Mouse (Mus musculus): Measurements from ENCODE around the gene Cenpx.
A peak's percentile ranks its signal among the peaks of the same experiment; 100 is the strongest.
"Not testable (repeated sequence)": the region's sequence is repeated elsewhere in the genome, so short reads cannot be mapped to it uniquely, and the experiment has no call there.

The Cenpx gene

DNA sequence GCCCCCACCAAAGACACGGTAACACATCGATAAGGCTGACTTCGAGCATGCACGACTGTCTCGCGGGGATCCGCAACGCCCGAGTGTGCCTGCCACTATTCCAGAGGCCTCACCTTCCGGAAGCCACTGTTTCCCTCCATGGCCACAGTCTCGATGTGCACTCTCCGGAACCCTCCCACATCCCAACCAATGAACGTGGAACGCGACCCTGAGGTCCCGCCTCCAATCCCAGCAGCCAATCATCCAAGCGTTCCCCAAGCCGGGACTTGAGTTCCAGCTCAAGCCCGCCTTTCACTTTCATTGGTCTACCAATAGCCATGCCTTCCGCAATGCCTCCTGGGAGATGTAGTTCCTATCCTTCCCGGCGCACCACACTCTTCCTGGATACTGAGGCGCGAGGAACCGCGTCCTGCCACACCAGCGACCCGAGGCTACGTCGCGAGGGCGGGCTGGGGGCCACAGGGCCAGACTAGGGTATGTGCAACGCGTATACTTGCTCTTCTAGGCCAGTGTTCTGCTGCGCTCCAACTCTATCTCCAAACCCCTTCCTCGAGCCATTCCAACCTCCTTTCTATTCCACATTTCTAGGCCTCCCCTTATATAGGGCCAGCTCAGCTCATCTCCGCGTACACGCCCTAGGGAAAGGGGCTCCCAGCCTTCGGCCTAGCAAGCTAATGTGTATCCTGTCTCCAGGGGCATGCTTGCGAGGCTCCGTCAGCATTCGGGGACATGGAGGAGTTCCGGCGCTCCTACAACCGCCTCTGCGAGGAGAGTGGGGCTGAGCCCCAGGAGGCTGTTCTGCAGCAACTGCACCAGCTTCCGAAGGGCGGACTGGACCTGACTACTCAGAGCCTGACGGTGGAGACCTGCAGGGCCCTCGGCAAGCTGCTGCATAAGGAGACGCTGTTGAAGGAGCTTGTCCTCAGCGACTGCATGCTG is at the start of gene Cenpx, which contains the start of gene Lrrc45:
Gene Cenpx, minus strand, starts transcription at position 159 of the 939 bp plus-strand sequence.
Gene Lrrc45, plus strand, starts transcription at position 346 of the 939 bp plus-strand sequence.
- DNase-seq: peak; percentile 87 to 91

DNA sequence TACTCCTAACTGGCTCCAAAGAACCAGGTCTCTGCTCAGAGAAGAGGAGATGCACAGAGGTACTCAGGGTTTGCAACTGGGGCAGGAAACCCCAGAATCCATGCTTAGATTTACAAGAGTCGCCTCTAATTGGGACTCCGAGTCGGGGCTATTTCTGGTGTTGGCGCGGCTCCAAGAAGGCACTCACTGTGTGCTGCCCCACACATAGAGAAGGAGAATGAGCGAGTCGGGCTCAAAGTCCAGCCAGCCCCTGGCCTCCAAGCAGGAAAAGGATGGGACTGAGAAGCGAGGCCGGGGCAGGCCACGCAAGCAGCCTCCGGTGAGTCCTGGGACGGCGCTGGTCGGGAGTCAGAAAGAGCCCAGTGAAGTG is 49.1 kb upstream of the Cenpx start, which contains the start of gene Hmga1b:
Gene Hmga1b, plus strand, starts transcription at position 123 of the 370 bp plus-strand sequence.
- DNase-seq: not testable (repeated sequence)

DNA sequence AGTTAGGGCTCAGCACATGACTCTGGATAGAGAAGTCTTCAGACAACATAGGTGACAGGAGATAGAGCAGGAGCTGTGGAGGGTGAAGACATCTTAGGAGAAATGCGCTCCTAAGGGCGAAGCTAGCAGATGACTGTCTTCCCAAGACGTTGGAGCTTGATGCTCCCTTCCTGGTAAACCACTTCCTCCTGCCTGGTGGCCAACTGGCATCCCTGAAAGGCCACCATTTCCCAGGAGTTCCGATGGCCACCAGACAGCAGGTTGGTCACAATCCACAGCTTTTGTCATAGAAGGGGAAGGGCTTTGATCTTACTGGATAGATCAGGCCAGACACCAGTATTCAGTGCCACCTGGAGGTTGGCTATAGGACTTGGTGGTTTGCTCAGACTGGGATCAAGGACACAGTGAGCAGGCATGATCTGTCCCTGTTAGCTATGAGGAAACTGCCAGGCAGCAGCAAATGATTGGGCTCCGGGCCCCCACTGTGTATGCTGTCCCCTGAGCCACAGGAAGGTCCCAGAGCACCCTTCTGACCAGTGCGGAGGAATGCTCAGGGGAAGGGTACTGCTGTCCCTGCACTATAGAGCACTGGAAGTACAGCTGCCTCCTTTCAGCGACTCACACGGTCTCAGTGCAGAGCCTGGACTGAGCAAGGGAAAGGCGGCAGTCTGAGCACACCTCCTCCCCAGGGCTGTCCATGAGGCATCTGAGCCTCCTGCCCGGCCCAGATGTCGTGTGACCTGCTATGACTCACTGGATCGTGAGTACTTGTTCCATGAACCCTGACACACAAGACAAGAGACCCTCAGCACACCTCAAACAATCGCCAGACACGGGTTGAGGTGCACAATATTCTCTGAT is 48.5 kb upstream of the Cenpx start:
- DNase-seq: no peak

DNA sequence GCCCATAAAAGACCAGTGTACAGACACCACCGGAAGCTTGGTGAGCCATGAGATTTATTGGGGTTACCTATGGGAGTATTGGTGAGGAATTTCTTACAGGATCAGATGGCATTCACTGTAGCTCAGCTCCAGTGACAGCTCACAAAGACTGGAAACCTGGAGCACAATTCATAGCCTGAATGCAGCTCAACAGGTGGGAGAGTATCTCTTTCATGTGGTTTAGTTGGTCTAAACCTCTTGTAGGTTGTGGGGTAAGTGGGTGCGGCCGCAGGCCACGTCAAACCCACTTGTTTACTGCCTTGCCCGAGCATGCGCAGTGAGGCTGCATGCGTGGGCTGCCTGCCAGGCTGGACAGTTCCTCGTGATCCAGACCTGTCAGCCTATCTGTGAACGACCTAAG is 46.7 kb upstream of the Cenpx start:
- DNase-seq: no peak

DNA sequence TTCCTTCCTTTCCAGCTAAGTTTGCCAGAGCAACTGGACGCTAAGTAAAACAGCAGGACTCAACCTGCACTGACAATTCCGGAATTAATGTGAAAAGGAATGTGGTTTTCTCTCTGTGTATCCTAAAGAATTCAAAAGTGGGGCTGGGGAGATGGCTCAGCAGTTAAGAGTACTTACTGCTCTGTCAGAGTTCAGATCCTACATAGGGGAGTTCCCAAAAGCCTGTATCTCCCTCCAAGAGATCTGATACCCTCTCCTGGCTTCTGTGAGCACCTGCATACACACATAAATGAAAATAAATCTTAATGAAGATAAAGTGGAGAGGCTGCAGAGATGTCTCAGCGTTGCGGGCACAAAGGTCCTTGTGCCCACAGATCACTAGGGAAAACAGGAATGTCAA is 38.1 kb upstream of the Cenpx start:
- DNase-seq: no peak

DNA sequence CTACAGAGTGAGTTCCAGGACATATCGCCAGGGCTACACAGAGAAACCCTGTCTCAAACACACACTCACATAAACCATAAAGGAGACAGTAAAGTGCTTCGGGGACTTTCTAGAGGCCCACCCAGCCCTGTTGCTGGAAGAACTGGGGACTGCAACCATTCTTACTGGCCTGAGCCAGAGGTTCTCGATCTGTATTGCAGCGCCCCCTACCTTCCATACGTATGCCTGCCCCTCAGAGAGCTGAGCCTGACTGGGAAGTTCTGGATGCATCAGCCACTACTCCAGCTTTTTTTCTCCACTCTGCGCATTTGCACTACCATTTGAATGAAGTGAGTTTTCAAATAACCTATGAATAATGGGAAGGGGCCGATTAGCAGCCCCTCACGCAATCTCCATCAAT is 35.9 kb upstream of the Cenpx start:
- peak in 1 of 2 experiments; percentile 50 for DNase-seq

DNA sequence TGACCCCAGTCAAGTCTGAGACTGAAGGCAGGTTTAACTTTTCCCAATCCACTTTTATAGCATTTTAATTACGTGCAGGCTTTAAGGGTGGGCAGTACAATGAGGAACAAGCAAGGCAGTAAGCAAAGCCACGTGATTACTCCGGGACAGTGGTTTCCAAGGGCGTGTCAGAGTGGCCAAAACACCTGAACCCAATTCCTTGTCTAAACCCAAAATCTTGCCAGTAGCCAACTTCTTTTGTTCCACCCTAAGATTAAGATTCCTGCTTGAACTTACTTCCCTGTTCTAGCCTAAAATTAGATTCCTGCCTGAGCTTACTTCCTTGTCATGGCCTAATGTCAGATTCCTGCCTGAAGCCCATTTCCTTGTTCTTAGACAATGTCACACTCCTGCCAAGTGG is 34.4 kb upstream of the Cenpx start:
- DNase-seq: no peak

DNA sequence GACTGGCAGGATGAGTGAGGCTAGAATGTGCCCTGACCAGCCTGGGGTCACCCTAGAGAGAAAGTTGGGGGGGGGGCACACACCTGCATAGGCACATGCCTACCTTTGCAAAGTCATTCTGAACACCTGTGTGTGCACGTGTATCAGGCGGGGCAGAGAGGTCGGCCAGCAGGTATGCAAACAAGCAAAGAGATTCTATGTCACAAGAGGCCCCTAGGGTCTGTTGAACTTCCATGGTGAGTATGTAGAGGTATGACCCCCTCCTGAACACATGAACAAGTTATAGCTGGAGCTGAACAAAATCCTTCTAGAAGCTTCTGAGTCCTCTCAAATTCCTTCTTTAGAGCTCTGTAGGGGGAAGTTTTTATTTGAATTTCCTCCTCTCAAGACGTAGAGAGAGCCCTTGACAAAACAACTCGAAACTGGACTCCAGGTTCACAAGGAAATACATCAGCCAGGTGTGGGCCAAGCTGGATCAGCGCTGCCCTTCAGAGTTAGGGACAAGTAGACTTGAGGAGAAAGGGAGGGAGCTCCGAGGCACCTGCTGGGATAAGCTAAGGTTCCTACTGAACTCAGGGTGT is 30.7 kb upstream of the Cenpx start:
- no peak for DNase-seq

DNA sequence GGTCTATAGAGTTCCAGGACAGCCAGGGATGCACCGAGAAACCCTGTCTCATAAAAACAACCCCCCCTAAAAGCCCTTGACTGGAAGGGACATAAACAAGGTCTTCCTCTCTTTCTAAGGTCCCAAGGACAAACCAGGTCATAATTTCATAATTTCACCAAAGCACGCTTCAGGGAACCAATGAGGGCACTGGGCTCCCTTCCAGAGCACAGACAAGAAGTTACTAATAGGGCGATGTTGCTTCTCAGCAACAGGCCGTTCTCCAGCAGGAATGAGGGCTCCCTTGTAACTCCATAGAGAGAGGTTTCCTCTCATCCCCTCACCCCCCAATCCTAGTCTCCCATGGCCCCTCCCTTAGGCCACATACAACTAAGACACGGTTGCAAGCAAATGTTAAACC is 27.4 kb upstream of the Cenpx start:
- no peak for DNase-seq

DNA sequence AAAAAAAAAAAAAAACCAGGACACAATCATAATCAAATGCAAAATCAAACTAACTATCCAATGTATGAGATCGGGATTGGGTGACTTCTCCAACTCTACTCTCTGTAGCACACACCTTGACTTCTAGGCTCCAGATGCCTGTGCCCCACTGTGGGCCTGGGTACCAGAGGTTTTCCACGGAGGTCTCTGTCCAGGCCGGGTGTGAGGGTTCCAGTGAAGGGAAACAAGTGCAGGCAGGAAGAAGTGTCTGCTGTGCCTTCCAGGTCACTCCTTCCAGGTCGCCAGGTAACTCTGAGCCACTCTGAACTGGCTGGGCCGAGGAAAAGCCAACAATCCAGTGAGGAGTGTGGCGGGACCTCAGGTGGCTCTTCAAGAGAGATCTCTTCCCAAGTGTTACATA is 22.9 kb upstream of the Cenpx start:
- no peak for DNase-seq

DNA sequence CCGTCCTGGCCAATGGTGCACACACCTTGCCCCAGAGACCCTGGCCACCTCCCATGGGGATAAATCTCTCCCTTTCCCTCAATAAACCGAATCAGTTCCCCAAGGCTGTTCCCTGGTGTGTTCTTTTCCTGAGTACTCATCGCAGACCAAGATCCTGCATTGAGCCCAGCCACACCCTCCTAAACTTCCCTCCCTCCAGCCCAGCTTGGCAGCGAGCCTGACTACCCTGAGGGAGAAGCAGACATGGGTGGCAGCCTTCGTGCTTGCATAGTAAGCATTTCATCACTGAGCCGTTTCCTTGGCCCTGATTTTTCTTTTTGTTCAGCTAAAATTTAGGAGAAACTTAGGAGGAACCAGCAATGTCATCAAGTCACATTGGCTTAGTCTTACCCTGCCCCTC is 20.0 kb upstream of the Cenpx start:
- DNase-seq: no peak

DNA sequence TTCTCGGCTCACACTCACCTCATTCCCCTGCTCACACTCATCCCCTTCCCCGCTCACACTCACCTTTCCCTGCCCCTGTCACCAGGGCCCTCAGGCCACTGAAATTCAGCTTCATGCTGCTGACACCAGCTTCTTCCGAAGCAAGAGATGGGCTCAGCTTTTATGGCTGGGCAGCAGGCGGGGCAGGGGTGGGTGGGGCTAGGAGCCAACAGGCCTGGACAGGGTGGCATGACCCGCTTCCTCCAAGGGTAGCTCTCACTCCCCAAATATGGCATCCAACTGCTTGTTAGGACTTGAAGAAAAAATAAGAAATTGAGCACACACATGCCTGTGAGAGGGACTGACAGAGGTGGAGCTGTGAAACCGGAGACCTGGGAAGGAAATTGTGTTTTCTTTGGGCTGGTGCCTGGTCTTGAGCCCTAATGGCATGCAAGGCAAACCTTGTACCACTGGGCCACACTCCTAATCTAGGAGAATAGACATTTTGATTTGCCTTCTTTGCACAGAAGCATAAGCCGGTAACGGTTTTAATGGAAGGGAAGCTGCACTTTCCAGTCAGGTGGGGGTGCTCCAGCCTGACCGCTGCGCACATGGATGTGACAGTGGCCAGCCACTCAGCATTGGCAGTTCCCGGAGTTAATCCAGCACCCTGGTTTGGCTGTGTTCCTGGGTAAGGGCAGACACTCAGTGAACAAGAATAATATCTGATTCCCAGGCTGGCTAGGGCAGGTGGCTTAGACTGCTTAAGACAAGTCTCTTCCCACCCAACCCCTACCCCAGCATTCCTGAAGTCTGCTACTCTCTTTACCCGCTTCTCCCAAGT is 18.5 kb upstream of the Cenpx start, which contains the start of gene Cbr2:
Gene Cbr2, minus strand, starts transcription at position 257 of the 823 bp plus-strand sequence.
- peak in 1 of 2 experiments; percentile 1 for DNase-seq

DNA sequence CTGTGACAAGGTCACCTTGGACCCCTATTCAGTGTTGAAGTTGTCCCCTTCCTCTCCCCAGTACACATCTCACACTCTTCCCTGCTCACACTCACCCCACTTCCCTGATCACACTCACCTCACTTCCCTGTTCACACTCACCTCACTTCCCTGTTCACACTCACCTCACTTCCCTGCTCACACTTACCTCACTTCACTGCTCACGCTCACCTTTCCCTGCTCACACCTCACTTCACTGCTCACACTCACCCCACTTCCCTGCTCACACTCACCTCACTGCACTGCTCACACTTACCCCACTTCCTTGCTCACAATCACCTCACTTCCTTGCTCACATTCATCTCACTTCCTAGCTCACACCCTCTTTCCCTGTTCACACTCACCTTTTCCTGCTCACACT is 17.9 kb upstream of the Cenpx start:
- DNase-seq: no peak

DNA sequence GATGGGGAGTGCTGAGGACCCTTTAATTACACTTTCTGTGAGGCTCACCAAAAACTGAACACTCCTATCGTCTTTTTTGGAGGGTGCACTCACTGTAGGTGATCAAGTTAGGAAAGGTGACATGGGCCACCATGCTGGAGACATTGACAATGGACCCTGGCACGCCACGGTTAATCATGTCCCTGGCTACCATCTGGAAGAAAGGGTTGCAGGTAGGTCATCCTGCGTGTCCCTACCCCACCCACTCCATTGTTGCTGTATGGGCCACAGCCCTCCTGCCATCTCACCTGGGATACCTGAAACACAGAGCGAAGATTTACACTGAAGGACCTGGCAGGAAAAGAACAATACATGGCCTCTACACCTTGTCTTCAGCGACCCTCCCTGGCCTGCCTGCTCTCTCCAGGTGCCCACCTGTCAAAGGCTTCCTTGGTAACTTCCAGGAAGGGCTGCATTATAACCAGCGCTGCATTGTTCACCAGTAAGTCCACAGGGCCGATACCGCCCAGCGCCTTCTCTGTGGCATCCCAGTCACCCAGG is 16.9 kb upstream of the Cenpx start:
- DNase-seq: no peak

DNA sequence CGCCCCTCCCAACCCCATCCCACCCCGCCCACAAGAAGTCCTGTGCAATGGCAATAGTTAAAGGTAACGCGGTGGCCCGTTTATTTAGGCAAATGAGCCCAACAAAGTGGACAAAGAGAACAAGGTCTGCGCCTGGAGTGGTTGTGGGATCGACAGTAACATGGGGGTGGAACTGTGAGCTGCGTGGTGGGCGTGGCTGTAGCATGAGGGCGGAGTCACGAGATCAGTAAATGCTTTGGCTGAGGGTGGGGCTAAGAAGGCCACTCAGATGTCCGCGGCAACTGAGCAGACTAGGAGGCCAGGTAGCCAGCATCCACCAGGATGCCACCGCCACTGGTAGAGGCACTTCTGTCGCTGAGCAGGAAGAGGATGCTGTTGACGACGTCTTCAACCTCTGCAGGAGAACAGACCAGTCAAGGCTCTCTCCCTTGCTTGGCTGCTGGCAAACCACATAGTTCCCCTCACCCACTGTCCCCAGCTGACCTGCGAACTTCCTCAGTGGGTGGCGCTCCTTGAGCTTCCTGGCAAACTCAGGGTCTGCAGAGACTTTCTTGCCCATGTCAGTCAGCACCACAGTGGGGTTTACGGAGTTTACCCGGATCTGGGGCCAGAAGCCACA is 16.0 kb upstream of the Cenpx start:
- peak; percentile 35 to 59 for DNase-seq

DNA sequence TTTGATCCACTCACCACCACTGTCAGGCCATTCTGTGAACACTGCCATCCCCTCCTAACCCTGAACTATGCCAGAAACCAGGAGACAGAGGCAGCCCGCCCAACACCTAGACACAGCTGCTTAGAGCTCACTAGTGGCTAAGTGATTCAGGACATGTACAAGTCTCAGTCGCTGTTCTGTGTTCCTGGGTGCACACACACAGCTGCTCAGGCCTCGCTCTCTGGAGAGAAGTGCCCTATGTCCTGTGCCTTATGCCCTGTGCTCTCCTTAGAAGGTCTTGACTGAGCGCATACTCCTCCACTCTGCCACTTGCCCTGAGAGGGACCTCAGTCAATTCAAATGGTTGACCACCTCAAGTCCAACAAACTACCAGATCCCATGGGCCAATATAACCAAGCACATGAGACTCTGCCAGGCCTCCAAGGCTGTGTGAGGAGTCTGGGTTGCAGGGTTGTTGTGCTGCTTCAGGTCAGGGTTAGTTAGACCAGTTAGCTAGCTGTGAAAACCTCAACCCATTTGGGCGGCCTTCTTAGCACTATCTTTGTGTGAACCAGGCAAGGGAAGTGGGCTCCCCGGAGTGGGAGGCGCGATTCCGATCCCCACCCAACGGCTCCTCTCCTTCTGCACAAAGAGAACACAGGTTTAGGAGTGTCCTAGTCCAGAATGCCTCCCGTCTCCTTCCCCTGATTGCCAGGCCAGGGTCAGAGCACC is 15.1 kb upstream of the Cenpx start:
- no peak for DNase-seq

DNA sequence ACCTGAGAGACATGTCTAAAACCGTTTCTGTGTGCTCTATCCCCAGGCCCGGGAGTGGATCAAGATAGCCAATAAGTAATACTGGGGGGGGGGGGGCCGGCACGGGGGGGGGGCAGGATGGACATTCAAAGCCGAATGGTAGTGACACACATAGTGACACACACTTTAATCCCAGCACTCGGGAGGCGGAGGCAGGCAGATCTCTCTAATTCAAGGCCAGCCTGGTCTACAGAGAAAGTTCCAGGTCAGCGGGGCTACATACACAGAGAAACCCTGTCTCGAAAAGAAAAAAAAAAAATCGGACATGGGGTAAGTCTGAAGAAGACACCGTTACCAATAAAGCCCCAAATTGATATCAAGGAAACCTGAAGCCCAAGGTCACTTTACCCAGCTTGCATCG is 14.0 kb upstream of the Cenpx start:
- DNase-seq: no peak

DNA sequence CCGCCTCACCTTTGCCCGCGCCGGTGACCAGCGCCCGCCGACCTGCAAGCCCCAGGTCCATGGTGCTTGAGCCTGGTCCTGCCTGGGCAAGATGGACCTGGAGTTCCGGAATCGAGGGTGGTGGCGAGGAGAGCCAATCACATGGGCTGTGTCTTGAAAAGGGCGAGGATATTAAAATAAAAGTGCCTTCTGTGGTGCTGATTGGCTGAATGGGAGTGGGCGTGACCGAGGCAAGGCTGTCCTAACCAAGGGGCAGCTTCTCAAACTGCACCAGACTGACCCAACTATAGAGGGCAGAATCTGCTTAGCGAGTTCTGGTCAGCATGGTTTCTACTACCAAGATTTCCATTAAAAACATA is 13.6 kb upstream of the Cenpx start, which contains the start of gene Dcxr:
Gene Dcxr, minus strand, starts transcription at position 113 of the 359 bp plus-strand sequence.
- peak; percentile 71 to 74 for DNase-seq

DNA sequence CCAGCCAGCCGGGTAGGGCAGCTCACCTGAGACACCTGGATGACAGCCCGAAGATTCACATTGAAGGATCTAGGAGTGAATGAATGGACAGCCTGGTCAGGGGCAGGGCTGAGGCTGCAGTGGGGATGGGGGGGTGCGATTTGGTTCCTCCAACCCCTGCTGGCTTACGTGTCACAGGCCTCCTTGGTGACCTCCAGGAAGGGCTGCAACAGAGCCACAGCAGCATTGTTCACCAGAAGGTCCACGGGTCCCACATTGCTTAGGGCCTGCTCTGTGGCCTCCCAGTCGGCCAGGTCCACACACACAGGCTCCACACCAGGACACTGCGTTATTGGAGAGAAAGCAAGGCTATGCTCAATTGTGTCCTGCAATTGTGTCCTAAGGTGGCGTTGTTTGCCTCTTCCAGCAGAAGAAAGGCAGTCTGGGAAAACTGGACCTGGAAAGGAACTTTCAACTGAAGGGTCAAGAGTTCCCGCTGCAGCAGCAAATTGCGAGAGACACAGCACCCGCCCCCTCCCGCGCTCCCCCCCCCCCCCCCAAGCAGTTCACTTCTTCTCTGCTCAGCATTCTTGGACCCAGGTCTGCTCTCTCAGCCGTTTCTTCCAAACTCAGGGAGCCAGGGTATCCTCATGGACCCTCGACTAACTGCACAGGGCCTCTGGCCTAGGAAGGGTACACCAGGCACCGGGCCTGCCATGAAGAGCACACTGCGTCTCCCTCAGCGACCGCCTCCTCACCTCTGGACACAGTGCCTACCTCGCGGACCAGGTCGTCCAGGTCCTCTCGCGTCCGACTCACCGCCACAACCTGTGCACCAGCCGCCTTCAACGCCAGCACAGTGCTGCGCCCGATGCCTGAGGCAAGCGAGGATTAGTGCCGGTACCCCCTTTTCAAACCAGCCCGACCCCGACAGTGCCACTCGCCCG is 13.0 kb upstream of the Cenpx start:
- DNase-seq: no peak

DNA sequence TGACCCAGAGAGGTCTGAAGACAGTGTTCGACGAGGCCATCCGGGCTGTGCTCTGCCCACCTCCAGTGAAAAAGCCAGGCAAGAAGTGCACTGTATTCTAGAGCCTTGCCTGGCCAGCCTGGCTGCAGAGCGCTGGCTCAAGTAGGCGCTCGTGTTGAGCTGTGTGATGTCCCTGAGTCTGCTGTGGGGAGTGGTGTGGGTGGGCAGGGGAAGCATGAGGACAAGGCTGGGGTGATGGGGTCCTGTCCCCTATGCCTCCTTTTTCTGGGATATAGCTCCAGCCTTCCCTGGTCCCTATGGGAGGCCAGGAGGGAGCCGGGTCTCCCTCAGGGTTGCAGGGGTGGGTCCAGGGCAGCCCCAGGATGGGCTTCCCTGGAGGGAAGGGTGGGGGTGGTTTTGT is 10.0 kb upstream of the Cenpx start:
- no peak for DNase-seq

Measured in spleen, adult 18-20 months (tissue).